8 mouse cellular contexts compared by ENCODE assay signal in the genomic region with DNA sequence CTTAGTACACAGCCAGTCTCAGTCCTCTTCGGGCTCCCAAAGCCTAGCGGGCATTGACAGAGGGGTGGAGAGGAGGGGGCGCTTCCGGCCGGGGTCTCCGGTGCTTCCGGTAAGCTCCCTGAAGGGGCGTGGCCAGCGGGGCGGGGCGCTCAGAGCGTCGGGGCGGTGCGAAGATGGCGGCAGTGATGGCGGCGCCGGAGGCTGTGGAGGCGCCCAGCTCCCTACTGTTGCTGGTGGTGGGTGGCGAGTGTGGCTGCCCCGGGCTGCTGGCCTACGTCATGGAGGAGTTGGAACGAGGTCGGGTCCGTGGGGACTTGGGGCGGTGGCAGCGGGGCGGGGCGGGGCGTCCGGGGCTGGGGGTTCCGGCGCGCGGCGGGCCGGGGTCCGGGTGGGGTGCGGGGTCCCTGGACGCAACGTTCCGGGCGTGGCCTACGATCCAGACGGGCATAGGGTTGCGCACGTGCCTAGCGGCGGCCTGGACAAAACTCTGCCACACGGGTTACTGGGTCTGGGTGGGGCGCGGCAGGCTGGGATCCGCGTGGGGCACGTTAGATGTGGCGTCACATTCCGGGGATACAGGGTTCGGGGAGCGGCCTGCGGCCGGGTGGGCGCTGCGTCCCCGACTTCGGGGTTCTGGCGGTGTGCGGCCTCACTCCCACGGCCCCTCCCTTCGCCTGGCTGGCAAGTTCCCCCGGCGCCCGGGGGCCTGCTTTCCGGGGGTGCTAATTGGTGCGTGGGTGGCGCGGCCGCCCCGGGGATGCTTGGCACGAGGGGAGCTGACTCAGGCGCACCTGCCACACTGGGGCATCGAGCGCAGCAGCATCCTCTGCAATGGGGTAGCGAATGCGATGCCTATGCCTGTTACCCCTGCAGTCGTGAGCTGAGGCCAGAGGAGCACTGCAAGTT. TPM values are rescaled to one million over a fixed set of nuclear protein-coding genes. Genes with fewer than 3 reads are reported as not detected.
A peak's percentile ranks its signal among the peaks of the same experiment; 100 is the strongest.
DNase-seq lines count a peak whose midpoint lies in the region; ATAC-seq lines count a peak whose summit lies in the region.

A gene (plus strand): TSS at position 102 of the 906 bp plus-strand sequence.

- DNase-seq in CD8-positive naive resting alpha-beta T cell, adult 2 months (ENCODE audit: low read depth in 2 of 2, low spot score in 2 of 2) = peak; percentile 54 to 60
- peak; percentile 57 for DNase-seq in c-Kit-negative CD71-positive TER-119-positive erythroid progenitor cells, embryonic 14.5 days (ENCODE audit: low read depth, low spot score)
- peak; percentile 61 to 88 for DNase-seq in kidney, postnatal 36 days
- DNase-seq in telencephalon, adult 2 months (ENCODE audit: low read depth, low spot score) = peak; percentile 54

- under 1% methylated on average over 84 of the region's 86 CpGs for WGBS in forebrain, embryonic 12.5 days
- under 1% methylated on average over 79 of the region's 86 CpGs for WGBS in heart, embryonic 16.5 days
- 1% methylated on average over 85 of the region's 86 CpGs for WGBS in liver, embryonic 16.5 days (ENCODE audit: insufficient replicate concordance)
- WGBS in neural tube, embryonic 12.5 days = under 1% methylated on average over 86 of the region's 86 CpGs

- peaks cover 28% of the 10 kb centered on the region for H3K27me3 ChIP-seq in forebrain, embryonic 12.5 days
- H3K27me3 ChIP-seq in heart, embryonic 16.5 days (ENCODE audit: control insufficient read depth, insufficient read depth, low read length) = peaks cover 4% of the 10 kb centered on the region
- H3K27me3 ChIP-seq in liver, embryonic 16.5 days (ENCODE audit: control insufficient read depth, insufficient read depth, low read depth, low read length) = no peaks in the 10 kb centered on the region
- H3K27me3 ChIP-seq in neural tube, embryonic 12.5 days (replicated peaks) = peaks cover 7% of the 10 kb centered on the region; the same call in 1 of the 2 replicates

- H3K4me1 ChIP-seq in forebrain, embryonic 12.5 days = peaks cover 22% of the 10 kb centered on the region
- H3K4me1 ChIP-seq in heart, embryonic 16.5 days (ENCODE audit: control insufficient read depth, insufficient read depth, low read length) = peaks cover 14% of the 10 kb centered on the region
- peaks cover 20% of the 10 kb centered on the region for H3K4me1 ChIP-seq in liver, embryonic 16.5 days (ENCODE audit: control insufficient read depth, low read depth, low read length)
- peaks cover 13% of the 10 kb centered on the region for H3K4me1 ChIP-seq in neural tube, embryonic 12.5 days

- peak; percentile 96 for ATAC-seq in forebrain, embryonic 12.5 days (ENCODE audit: low FRiP score)
- ATAC-seq in heart, embryonic 16.5 days (replicated peaks; ENCODE audit: extremely low read depth, insufficient read depth, low FRiP score) = peak; percentile 85
- ATAC-seq in liver, embryonic 16.5 days (ENCODE audit: low read depth) = peak; percentile 77
- ATAC-seq in neural tube, embryonic 12.5 days (ENCODE audit: low FRiP score, low read depth) = peak; percentile 95

- H3K9me3 ChIP-seq in forebrain, embryonic 12.5 days = no peaks in the 10 kb centered on the region
- H3K9me3 ChIP-seq in heart, embryonic 16.5 days (replicated peaks; ENCODE audit: control insufficient read depth, low read length) = no peaks in the 10 kb centered on the region
- no peaks in the 10 kb centered on the region for H3K9me3 ChIP-seq in liver, embryonic 16.5 days (replicated peaks; ENCODE audit: control insufficient read depth, low read length)
- H3K9me3 ChIP-seq in neural tube, embryonic 12.5 days = no peaks in the 10 kb centered on the region

- H3K4me2 ChIP-seq in forebrain, embryonic 12.5 days = peak within 1 kb of the TSS; percentile 94
- peak within 1 kb of the TSS; percentile 93 for H3K4me2 ChIP-seq in heart, embryonic 16.5 days (ENCODE audit: low read depth, low read length)
- H3K4me2 ChIP-seq in liver, embryonic 16.5 days (ENCODE audit: low read depth, low read length) = peak within 1 kb of the TSS; percentile 92
- H3K4me2 ChIP-seq in neural tube, embryonic 12.5 days (replicated peaks) = peak within 1 kb of the TSS; percentile 97

- peak within 1 kb of the TSS; percentile 89 for H3K27ac ChIP-seq in forebrain, embryonic 12.5 days
- H3K27ac ChIP-seq in heart, embryonic 16.5 days (ENCODE audit: low read length) = peak within 1 kb of the TSS; percentile 82
- H3K27ac ChIP-seq in liver, embryonic 16.5 days (ENCODE audit: low read length) = peak within 1 kb of the TSS; percentile 75
- peak within 1 kb of the TSS; percentile 74 for H3K27ac ChIP-seq in neural tube, embryonic 12.5 days

- peak within 1 kb of the TSS; percentile 92 for H3K4me3 ChIP-seq in forebrain, embryonic 12.5 days (replicated peaks)
- peak within 1 kb of the TSS; percentile 85 for H3K4me3 ChIP-seq in heart, embryonic 16.5 days (ENCODE audit: low read length)
- H3K4me3 ChIP-seq in liver, embryonic 16.5 days (ENCODE audit: low read depth, low read length) = peak within 1 kb of the TSS; percentile 81
- peak within 1 kb of the TSS; percentile 91 for H3K4me3 ChIP-seq in neural tube, embryonic 12.5 days

- peaks cover 5% of the 10 kb centered on the region for H3K36me3 ChIP-seq in forebrain, embryonic 12.5 days (replicated peaks)
- no peaks in the 10 kb centered on the region for H3K36me3 ChIP-seq in heart, embryonic 16.5 days (ENCODE audit: control insufficient read depth, insufficient read depth)
- no peaks in the 10 kb centered on the region for H3K36me3 ChIP-seq in liver, embryonic 16.5 days (ENCODE audit: control insufficient read depth, insufficient read depth)
- peaks cover 11% of the 10 kb centered on the region for H3K36me3 ChIP-seq in neural tube, embryonic 12.5 days

- peak within 1 kb of the TSS; percentile 94 for H3K9ac ChIP-seq in forebrain, embryonic 12.5 days
- H3K9ac ChIP-seq in heart, embryonic 16.5 days (ENCODE audit: low read length) = peak within 1 kb of the TSS; percentile 92
- peak within 1 kb of the TSS; percentile 85 for H3K9ac ChIP-seq in liver, embryonic 16.5 days (ENCODE audit: low read depth, low read length)
- peak within 1 kb of the TSS; percentile 92 for H3K9ac ChIP-seq in neural tube, embryonic 12.5 days

RNA-seq across cellular contexts. Expression of the gene that starts here (rescaled TPM):
- polyA plus RNA-seq in forebrain, embryonic 12.5 days (2016; fragmentation: Nextera tagmentation; extraction: Ambion mirVana) = 61.4 and 61.6 TPM in 2 replicates
- polyA plus RNA-seq in heart, embryonic 16.5 days (2015; fragmentation: Nextera tagmentation; extraction: Ambion mirVana) = 36.9 and 38.1 TPM in 2 replicates
- 12.1 and 14.4 TPM in 2 replicates for polyA plus RNA-seq in liver, embryonic 16.5 days (2015; fragmentation: Nextera tagmentation; extraction: Ambion mirVana)
- polyA plus RNA-seq in neural tube, embryonic 12.5 days (2016; fragmentation: Nextera tagmentation; extraction: Ambion mirVana) = 59.3 and 62.6 TPM in 2 replicates

Comparison
In these comparisons a context has a peak if more than half of its experiments do, and no peak if none do; other contexts are left out.
1. Peak in every context shown above with its lines: DNase-seq, ATAC-seq, H3K4me3 ChIP-seq and H3K27ac ChIP-seq.